Mouse (Mus musculus) urinary bladder, postnatal 4 days (tissue): ENCODE data around the gene Rpf2.

Experiments used
- DNase-seq, 2 experiments: peaks; one replicate each; pipeline ENCODE4 v3.0.0; 2021 to 2022; ENCODE audit warnings: low spot score in 2 of 2

Gene Rpf2

GRCm38 (mm10) chr10:40246374-40247165 lies at the start of gene Rpf2:
Rpf2 (minus strand) TSS chr10:40247036.
- peak; percentile 68 to 77 for DNase-seq

GRCm38 (mm10) chr10:40292640-40293039 lies 45.8 kb upstream of the Rpf2 start:
- DNase-seq, result no peak

- DNase-seq, result no peak
Observed at GRCm38 (mm10) chr10:40286767-40287166, 39.9 kb upstream of the Rpf2 start.

- no peak for DNase-seq
Observed at GRCm38 (mm10) chr10:40285571-40285970, 38.7 kb upstream of the Rpf2 start.

- DNase-seq, result no peak
Observed at GRCm38 (mm10) chr10:40284997-40285396, 38.2 kb upstream of the Rpf2 start.

GRCm38 (mm10) chr10:40284179-40284831 lies 37.5 kb upstream of the Rpf2 start:
- no peak for DNase-seq

- no peak for DNase-seq
Observed at GRCm38 (mm10) chr10:40283636-40284035, 36.8 kb upstream of the Rpf2 start.

GRCm38 (mm10) chr10:40281565-40281964 lies 34.7 kb upstream of the Rpf2 start:
- DNase-seq, result no peak

GRCm38 (mm10) chr10:40278317-40278716 lies 31.5 kb upstream of the Rpf2 start:
- no peak for DNase-seq

GRCm38 (mm10) chr10:40275991-40276390 lies 29.2 kb upstream of the Rpf2 start:
- no peak for DNase-seq

GRCm38 (mm10) chr10:40273938-40274337 lies 27.1 kb upstream of the Rpf2 start:
- no peak for DNase-seq

GRCm38 (mm10) chr10:40271216-40271615 lies 24.4 kb upstream of the Rpf2 start:
- DNase-seq, result no peak

- no peak for DNase-seq
Observed at GRCm38 (mm10) chr10:40264920-40265319, 18.1 kb upstream of the Rpf2 start.

GRCm38 (mm10) chr10:40263691-40264090 lies 16.9 kb upstream of the Rpf2 start:
- DNase-seq, result no peak

GRCm38 (mm10) chr10:40262200-40262599 lies 15.4 kb upstream of the Rpf2 start:
- DNase-seq, result no peak

GRCm38 (mm10) chr10:40260305-40260704 lies 13.5 kb upstream of the Rpf2 start:
- no peak for DNase-seq

GRCm38 (mm10) chr10:40259542-40259941 lies 12.7 kb upstream of the Rpf2 start:
- no peak for DNase-seq

- no peak for DNase-seq
Observed at GRCm38 (mm10) chr10:40258976-40259375, 12.1 kb upstream of the Rpf2 start.

GRCm38 (mm10) chr10:40258401-40258966 lies 11.6 kb upstream of the Rpf2 start:
- DNase-seq, result peak; percentile 40 to 67

- DNase-seq, result peak; percentile 89 to 95
Observed at GRCm38 (mm10) chr10:40257414-40258255, 10.8 kb upstream of the Rpf2 start, which contains the start of gene Gtf3c6. Gtf3c6 (minus strand) TSS chr10:40258108.

GRCm38 (mm10) chr10:40256716-40257115 lies 9.9 kb upstream of the Rpf2 start:
- peak; percentile 22 to 63 for DNase-seq

- DNase-seq, result no peak
Observed at GRCm38 (mm10) chr10:40250969-40251368, 4.1 kb upstream of the Rpf2 start.
